Mouse (Mus musculus): ENCODE data around the gene Epha4.

DNA sequence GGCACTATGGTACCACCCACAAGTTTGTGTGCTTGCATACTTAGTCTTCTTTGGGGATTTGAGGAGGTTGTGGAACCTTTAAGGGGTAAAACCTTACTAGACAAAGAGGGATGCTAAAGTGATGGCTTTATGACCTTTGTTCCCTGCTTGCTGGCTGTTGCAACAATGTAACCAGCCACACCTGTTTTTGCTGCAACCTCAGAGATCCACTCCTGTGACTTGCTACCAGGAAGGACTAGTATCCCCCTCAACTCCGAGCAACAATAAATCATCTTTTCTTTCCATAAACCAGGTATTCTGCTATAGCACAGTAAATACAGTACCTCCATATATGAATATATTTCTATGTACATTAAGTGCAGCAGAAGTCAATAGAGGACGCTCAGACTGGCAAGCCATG is 82.4 kb downstream of the Epha4 start:
- TF ChIP-seq POLR2A (IDR thresholded peaks at IDR 0.05; ENCODE audit: control insufficient read depth, low read depth, low read length) (no peak), CTCF (IDR thresholded peaks at IDR 0.05; ENCODE audit: control insufficient read depth, insufficient read depth, insufficient replicate concordance, low read depth, low read length) (no peak)
